Mouse (Mus musculus) frontal cortex, postnatal 25 days (tissue): Measurements from ENCODE around the gene Nop56.

Experiments
- DNase-seq, 2 experiments: peaks; one replicate each; pipeline ENCODE4 v3.0.0; 2022; ENCODE audit warnings: low spot score in 2 of 2

Nop56 gene

DNA sequence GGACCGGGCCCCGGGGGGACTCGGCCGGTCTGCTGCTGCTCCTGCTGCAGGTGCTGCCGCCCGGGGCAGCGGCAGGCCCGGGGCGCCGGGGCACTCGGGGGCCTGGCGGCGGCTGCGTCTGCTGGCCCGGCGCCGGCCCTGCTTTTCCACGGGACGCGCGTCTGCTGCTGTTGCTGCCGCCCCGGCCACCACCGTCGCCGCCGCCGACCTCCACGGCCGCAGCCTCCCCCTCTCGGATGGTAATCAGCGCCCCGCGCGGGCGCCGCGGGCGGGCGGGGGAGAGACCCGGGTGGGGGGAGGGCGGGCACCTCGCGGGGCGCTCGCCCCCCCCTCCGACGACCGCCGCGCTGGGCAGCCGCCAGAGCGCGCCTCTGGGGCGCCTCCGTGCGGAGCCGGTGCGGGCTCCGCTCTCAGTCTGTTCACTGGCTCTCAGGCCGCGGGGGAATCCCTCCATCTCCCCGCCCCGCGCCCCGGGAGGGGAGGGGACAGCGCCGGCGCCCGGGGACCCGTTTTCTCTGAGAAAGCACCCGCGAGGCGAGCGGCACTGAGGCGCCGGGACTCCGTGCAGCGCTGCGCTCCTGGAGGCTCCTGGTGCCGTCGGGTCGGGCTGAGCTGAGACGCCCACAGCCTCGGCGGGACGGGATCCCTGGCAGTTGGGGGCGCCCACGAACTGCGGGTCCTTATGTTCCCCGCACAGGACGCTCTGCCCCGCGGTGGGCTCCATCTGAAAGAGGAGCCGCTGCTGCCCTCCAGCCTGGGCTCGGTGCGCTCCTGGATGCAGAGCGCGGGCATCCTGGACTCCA is 21.3 kb downstream of the Nop56 start:
- no peak for DNase-seq

DNA sequence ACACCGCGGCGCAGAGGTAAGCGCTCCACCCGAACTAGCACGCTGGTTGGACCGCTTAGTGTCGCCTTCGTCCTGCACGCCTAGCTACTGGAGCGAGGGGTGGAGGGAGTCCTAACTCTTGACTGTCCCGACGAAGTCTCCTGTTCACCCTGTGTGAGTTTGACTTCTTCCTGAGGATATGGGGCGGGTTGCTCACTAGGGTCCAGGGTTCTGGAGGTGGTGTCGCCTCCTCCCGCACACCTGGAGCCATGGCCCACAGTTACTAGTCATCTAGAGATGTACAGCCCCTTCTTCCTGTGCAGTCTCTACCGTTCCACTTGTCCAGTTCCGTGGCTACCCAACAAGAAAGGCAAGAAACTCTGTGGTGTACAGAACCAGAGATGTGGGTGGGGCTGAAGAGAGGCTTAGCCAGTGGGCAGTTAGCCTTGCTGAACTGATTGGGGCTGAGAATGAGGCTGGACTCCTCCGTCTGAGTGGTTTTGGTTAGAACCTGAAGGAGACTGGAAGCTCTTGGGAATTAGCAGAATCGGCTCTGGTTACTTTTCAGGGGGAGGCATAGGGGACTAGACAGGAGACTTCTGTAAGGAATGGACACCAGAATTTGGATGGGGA is 22.0 kb downstream of the Nop56 start:
- no peak for DNase-seq

- DNase-seq: no peak
Observed at GRCm38 (mm10) chr2:130297580-130297979, 23.4 kb downstream of the Nop56 start.

DNA sequence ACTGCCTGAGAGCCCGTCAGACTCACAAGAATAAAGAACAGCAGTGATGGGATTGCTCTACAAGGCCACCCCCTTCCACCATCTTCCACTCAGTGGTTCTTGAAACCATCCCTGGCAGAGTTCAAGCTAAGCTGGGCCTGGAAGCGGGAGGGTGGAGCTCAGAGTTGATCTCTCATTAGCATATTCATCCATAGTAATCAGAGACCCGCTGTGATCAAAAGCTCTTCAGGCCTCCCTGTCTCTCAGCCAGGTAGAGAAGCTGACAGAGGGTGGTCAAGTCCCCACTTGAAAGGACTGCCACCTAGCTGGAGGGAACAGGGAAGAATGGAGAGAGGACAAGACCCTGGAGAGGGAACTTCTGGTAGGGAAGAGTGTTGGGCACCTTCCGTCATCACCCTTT is 28.8 kb downstream of the Nop56 start:
- no peak for DNase-seq

DNA sequence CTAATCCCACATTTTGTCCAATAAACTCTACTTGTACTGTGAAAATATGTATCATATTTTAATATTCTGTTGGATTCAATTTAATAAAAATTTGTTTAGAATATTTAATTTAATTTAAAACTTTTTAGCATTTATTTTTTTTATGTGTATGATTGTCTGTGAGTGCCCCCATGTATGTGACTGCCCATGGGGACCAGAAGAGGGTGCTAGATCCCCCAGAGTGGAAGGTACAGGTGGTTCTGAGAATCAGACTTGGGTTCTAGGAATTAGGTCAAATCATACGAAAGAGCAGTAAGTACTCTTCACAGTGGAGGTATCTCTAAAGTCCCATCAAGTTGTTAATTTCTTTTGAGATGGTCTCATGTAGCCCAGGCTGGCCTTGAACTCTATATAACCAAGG is 52.8 kb downstream of the Nop56 start:
- no peak for DNase-seq
